Mouse (Mus musculus): Measurements from ENCODE around the gene Ceacam2. TPM values are rescaled to one million over a fixed set of nuclear protein-coding genes. Genes with fewer than 3 reads are reported as not detected.
"Not testable (repeated sequence)": the region's sequence is repeated elsewhere in the genome, so short reads cannot be mapped to it uniquely, and the experiment has no call there.

The Ceacam2 gene
- polyA plus RNA-seq (2015; fragmentation: Nextera tagmentation; extraction: Ambion mirVana), result 0.08 and 0.19 TPM in 2 replicates

DNA sequence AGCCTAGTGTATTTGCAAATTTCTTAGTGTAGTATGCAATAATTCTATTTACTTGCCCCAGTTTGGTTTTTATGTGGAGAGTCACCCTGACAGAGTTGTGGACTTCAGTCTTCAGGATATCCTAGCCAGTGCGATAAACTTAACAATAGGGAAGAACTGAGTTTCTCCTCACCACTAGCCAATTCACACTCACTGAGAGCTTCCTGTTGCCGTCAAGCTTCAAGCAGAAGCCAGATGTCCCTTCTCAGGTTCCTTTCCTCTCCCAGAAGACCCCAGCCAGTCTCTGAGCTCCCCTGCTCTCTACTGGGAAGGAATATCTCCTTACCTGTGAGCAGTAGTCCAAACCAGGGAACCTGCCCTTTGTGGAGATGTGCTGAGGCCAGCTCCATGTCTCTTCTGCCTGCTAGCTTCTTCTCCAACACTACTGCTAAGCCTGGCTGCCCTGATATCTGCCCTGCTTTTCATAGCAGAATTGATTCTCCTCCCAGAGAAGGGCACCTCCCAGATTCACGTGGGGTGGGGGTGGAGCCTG, at the start of gene Ceacam2:
Gene Ceacam2, minus strand, starts transcription at position 482 of the 532 bp plus-strand sequence.
- not testable (repeated sequence) for H3K9ac ChIP-seq (replicated peaks); ATAC-seq (ENCODE audit: low FRiP score); H3K4me1 ChIP-seq; H3K27me3 ChIP-seq (replicated peaks); H3K36me3 ChIP-seq; H3K4me2 ChIP-seq; H3K9me3 ChIP-seq (replicated peaks); H3K27ac ChIP-seq (replicated peaks); H3K4me3 ChIP-seq (replicated peaks)
- WGBS, result 80% methylated on average over 3 of the region's 3 CpGs

DNA sequence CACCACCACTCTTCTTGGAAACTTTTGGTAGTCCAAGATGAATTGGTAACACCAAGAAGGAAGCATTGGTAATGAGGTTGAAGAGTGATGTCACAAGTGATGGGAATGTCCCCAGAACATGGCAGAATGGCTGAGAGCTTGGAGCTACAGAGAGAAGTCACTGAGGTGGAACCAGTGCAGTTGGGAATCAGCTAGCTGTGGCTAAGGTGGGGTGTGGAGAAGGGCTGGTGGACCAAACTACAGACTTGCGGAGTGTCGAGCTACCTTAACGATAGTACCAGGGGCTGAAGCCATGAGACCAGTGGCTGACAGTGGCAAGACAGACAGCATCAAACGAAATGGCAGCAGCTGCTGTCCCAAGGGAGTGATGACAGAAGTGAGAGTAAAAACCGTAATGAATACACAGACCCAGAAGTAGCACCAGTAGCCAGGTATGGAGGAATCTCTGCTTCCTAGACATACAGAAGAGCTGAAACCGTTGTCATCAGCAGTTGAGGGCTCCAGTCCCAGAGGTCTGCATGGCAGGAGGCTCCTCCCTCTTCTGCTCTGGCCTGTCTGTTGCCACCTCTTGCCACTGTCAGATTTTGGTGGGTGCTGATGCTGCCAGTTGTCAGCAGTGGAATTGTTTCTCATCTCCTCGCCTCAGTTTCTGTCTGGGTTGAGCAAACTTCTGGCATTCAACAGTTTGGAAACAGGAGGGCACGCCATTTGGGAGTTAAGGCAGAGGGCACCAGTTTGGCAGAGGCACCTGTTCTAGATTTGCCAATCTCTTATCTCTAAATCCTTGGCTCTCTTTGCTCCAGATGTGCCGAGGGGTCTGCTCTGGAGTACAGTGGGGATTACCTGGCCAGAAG, 45.9 kb upstream of the Ceacam2 start:
- Histone ChIP-seq H3K9me3 (replicated peaks) (no peaks in the 10 kb centered on the region), H3K4me3 (replicated peaks) (no peak overlapping the region), H3K4me2 (no peak overlapping the region), H3K9ac (replicated peaks) (no peak overlapping the region), H3K27ac (replicated peaks) (no peak overlapping the region), H3K4me1 (no peaks in the 10 kb centered on the region), H3K27me3 (replicated peaks) (no peaks in the 10 kb centered on the region), H3K36me3 (no peaks in the 10 kb centered on the region)
- no peak for ATAC-seq (ENCODE audit: low FRiP score)
- 83% methylated on average over 9 of the region's 9 CpGs for WGBS

DNA sequence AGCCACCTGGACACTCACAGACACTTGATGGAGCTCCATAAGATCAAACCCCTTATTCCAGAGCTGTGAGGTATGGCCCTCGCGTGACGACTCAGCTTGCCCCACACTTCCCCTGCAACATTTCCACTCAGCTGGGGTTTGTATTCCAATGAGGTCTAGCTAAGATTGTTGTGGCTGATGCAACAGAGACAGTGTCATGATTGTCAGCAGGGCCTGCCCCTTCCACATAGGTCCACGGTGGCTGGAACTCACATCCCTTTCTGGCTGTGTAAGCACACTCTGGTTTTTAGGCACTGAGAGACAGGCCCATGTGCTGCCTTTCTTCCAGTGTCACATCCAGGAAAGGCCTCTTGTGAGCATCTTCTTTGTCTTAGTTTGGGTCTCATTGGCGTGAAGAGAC, 45.0 kb upstream of the Ceacam2 start:
- H3K4me1 ChIP-seq, result no peaks in the 10 kb centered on the region
- no peaks in the 10 kb centered on the region for H3K36me3 ChIP-seq
- no peaks in the 10 kb centered on the region for H3K9me3 ChIP-seq (replicated peaks)
- ATAC-seq (ENCODE audit: low FRiP score), result no peak
- H3K4me3 ChIP-seq (replicated peaks), result no peak overlapping the region
- no peaks in the 10 kb centered on the region for H3K27me3 ChIP-seq (replicated peaks)
- no peak overlapping the region for H3K27ac ChIP-seq (replicated peaks)
- H3K4me2 ChIP-seq, result no peak overlapping the region
- H3K9ac ChIP-seq (replicated peaks), result no peak overlapping the region
- 88% methylated on average over 5 of the region's 5 CpGs for WGBS

DNA sequence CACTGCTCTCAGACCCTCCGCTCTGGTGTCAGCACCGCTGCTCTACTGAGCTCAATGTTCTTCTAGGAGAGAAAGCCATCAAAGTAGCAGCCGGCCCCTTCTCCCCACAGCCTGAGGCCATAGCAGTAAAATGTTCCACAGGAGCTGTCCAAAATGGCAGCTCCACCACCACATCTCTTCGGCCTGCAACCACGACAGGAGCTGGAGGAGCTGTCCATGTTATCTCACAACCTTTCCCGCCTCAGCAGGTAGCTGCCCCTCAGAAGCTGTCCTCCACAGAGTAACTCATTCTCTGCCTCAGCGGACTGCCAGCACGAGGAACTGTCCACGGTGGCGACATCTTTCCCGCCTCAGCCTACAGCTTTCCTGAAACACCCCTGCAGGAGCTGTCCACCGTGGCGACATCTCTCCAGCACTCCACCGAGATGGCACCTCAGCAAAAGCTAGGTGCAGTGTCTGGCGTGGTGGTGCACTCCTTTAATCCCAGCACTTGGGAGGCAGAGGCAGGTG, 42.7 kb upstream of the Ceacam2 start:
- WGBS, result 89% methylated on average over 15 of the region's 15 CpGs
- Histone ChIP-seq H3K4me2 (no peak overlapping the region), H3K27me3 (replicated peaks) (no peaks in the 10 kb centered on the region), H3K4me3 (replicated peaks) (no peak overlapping the region), H3K9ac (replicated peaks) (no peak overlapping the region), H3K4me1 (no peaks in the 10 kb centered on the region), H3K27ac (replicated peaks) (no peak overlapping the region), H3K9me3 (replicated peaks) (no peaks in the 10 kb centered on the region), H3K36me3 (no peaks in the 10 kb centered on the region)
- ATAC-seq (ENCODE audit: low FRiP score), result no peak

DNA sequence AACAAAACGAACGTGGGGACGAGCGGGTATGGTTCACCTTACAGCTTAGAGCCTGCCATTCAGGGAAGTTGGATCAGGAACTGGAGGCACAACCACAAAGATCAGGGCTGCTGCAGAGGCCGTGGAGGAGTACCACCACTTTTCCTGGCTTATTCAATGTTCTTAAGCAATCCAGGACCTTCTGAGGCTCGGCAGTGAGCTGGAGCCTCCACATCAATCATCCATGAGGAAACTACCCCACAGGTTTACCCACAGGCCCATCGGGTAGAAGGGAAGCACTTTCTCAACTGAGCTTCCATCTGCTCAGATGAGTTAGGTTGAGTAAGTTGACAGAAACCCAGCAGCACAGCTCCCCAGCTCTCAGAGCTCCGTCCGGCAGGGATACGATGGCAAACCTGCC, 39.8 kb upstream of the Ceacam2 start:
- Histone ChIP-seq H3K27ac (replicated peaks) (no peak overlapping the region), H3K9me3 (replicated peaks) (no peaks in the 10 kb centered on the region), H3K4me1 (no peaks in the 10 kb centered on the region), H3K9ac (replicated peaks) (no peak overlapping the region), H3K4me3 (replicated peaks) (no peak overlapping the region), H3K27me3 (replicated peaks) (no peaks in the 10 kb centered on the region), H3K36me3 (no peaks in the 10 kb centered on the region), H3K4me2 (no peak overlapping the region)
- ATAC-seq (ENCODE audit: low FRiP score), result no peak
- WGBS, result 89% methylated on average over 10 of the region's 10 CpGs

DNA sequence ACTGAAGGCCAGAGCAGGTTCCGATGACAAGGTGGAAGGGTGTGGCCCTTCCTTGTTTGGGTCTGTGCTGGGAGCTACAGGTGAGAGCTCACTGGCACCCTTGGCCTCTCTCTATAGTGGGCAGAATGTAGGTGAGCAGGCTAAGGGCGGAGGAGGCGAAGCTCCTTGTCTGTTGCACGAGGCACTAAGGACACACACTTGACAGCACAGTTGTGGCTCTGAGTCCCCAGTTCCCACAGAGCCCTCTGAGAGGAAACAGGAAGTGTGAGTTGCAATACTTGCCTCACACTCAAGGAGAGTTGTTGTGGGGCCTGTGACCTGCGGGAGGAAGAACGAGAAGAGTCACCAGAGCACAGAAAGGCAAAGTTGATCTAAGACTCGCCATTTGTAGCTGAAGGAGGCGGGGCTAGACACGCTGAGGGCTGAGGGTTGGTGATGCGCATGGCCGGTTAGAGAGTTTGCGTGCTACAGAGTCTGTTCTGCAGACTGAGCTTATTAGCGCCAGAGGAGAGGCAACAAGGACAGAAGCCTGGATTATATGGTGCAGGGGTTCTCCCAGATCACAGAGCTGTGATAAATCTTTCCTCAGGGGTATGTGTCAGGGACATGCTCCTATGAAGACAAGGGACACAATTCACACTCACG, 37.3 kb upstream of the Ceacam2 start:
- not testable (repeated sequence) for H3K9ac ChIP-seq (replicated peaks); H3K36me3 ChIP-seq; H3K9me3 ChIP-seq (replicated peaks); H3K27me3 ChIP-seq (replicated peaks); H3K4me3 ChIP-seq (replicated peaks); H3K27ac ChIP-seq (replicated peaks); ATAC-seq (ENCODE audit: low FRiP score); H3K4me2 ChIP-seq; H3K4me1 ChIP-seq
- WGBS, result 82% methylated on average over 12 of the region's 14 CpGs

DNA sequence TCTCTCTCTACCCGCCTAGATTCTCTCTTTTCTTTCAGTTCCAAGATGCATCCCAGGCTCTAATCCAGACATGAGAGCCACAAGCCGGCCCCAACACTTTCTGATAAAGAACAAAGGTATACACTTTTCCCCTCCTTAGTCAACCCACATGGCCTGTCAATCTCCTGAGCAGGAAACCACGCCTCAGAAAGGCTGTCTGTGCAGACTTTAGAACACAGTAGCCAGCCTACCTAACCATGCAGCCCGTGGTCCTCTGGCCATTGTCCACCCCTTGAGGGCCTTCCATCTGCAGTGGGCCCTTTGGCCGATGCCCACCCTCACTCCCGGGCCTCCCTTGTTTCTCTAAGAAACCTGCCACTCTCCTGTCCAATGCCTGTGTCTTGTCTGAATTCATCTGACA, 36.7 kb upstream of the Ceacam2 start:
- not testable (repeated sequence) for H3K4me1 ChIP-seq; H3K36me3 ChIP-seq; H3K9me3 ChIP-seq (replicated peaks); ATAC-seq (ENCODE audit: low FRiP score); H3K27ac ChIP-seq (replicated peaks); H3K4me2 ChIP-seq; H3K9ac ChIP-seq (replicated peaks); H3K27me3 ChIP-seq (replicated peaks); H3K4me3 ChIP-seq (replicated peaks)
- WGBS, result 58% methylated on average over 6 of the region's 6 CpGs

DNA sequence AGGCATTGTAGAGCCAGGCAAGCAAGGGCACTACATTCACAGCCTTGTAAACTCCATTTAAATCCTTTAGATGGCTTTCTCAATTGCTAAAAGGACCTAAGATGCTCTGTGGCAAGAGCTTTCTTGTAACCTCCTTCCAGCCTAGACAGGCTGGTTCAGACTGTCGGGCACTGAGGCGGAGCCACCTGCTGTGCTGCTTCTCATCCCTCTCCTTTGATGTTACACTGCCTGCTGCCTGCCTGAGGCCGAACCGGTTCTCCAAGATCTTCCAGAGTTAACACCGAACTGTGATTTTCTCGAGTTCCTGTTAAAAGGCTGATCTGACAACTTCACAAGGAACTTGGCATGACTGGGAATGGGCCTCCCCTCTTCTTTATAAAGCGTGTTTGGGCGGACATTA, 36.2 kb upstream of the Ceacam2 start:
- no peaks in the 10 kb centered on the region for H3K27me3 ChIP-seq (replicated peaks)
- 15% methylated on average over 8 of the region's 8 CpGs for WGBS
- no peaks in the 10 kb centered on the region for H3K4me1 ChIP-seq
- H3K36me3 ChIP-seq, result no peaks in the 10 kb centered on the region
- no peak overlapping the region for H3K27ac ChIP-seq (replicated peaks)
- H3K4me2 ChIP-seq, result no peak overlapping the region
- H3K9me3 ChIP-seq (replicated peaks), result no peaks in the 10 kb centered on the region
- no peak overlapping the region for H3K9ac ChIP-seq (replicated peaks)
- no peak for ATAC-seq (ENCODE audit: low FRiP score)
- no peak overlapping the region for H3K4me3 ChIP-seq (replicated peaks)

DNA sequence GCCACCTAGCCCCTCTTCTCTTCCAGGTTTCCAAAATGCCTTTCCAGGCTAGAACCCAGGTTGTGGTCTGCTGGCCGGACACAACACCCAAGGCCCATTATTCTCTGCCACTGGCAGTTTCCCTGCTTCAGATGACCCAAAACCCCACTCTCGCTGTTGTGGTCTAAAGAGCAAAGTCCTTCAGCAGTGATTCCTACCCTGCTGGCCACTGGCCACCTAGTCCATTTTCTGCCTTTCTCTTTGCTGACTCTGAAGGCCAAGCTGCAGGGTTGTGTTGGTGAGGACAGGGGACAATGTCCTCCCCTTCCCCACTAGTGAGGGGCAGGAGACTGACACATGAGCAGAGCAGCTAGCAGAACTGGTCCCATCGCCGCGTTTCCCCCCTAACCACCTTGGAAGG, 35.4 kb upstream of the Ceacam2 start:
- no peak overlapping the region for H3K4me2 ChIP-seq
- H3K4me3 ChIP-seq (replicated peaks), result no peak overlapping the region
- H3K9me3 ChIP-seq (replicated peaks), result no peaks in the 10 kb centered on the region
- 89% methylated on average over 5 of the region's 5 CpGs for WGBS
- no peaks in the 10 kb centered on the region for H3K27me3 ChIP-seq (replicated peaks)
- no peak overlapping the region for H3K27ac ChIP-seq (replicated peaks)
- no peaks in the 10 kb centered on the region for H3K4me1 ChIP-seq
- ATAC-seq (ENCODE audit: low FRiP score), result no peak
- H3K36me3 ChIP-seq, result no peaks in the 10 kb centered on the region
- no peak overlapping the region for H3K9ac ChIP-seq (replicated peaks)

DNA sequence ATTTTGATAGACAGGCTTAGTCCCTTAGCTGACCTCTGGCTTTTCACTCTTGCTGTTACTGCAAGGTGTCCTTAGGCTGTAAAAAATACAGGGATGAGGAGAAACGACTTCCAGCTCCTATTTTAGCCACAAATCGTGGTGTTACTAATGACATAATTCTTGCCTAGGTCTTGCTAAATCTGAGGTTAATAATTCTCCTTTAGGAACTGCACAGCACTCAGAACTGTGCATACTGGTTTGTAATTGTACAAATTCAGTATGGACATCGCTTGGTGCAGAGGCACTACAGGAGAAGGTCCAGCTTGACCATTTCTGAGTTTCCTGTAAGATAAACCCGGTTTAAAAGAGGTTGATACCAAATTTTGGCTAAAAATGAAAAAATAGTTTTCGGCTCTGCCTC, 34.1 kb upstream of the Ceacam2 start:
- H3K4me1 ChIP-seq; ATAC-seq (ENCODE audit: low FRiP score); H3K27me3 ChIP-seq (replicated peaks); H3K4me2 ChIP-seq; H3K9me3 ChIP-seq (replicated peaks); H3K4me3 ChIP-seq (replicated peaks); H3K27ac ChIP-seq (replicated peaks); H3K9ac ChIP-seq (replicated peaks); H3K36me3 ChIP-seq: not testable (repeated sequence)
- 79% methylated on average over 5 of the region's 5 CpGs for WGBS

DNA sequence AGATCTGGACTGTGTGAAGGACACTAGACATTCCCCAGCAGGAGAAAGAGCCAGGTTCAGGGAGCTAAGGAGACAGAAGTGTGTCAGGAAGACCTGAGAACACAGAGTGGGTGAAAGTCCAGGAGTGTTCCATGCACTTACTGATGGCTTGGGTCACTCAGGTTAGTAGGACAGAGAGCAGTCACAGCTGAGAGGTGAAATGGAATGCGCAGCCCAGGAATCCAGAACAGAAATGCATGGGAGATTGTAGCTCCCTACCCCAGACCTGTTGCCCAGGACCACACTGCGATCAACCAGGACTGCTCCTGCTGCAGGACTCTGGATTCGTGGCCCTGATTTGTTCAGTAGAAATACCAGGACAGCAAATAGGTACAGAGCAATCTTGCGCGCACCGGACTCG, 29.1 kb upstream of the Ceacam2 start:
- H3K36me3 ChIP-seq, result no peaks in the 10 kb centered on the region

DNA sequence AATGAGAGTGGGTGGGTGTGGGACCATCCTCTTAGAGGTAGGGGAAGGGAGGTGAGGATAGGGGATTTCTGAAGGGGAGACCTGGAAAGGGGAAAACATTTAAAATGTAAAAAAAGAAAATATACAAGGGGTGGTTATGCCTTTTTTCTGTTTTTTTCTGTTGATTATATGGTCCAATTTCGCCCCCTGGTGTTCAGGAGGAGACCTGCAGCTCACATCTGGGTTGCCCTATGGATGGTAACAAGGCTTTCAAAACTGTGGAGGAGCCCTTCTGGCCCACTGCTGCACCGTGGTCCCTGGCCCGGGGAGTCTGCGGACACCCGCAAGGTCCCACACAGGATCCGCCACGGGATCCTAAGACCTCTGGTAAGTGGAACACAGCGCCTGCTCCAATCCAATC, 1.8 kb upstream of the Ceacam2 start:
- H3K27ac ChIP-seq (replicated peaks); H3K9ac ChIP-seq (replicated peaks); ATAC-seq (ENCODE audit: low FRiP score); H3K4me3 ChIP-seq (replicated peaks); H3K4me1 ChIP-seq; H3K36me3 ChIP-seq; H3K9me3 ChIP-seq (replicated peaks); H3K27me3 ChIP-seq (replicated peaks); H3K4me2 ChIP-seq: not testable (repeated sequence)
- 67% methylated on average over 8 of the region's 8 CpGs for WGBS

More for the DNA sequence above, 29.1 kb upstream of the Ceacam2 start:
- no peak overlapping the region for H3K4me2 ChIP-seq
- no peaks in the 10 kb centered on the region for H3K4me1 ChIP-seq
- H3K4me3 ChIP-seq (replicated peaks), result no peak overlapping the region
- H3K9ac ChIP-seq (replicated peaks), result no peak overlapping the region
- H3K27ac ChIP-seq (replicated peaks), result no peak overlapping the region
- H3K9me3 ChIP-seq (replicated peaks), result no peaks in the 10 kb centered on the region
- ATAC-seq (ENCODE audit: low FRiP score), result no peak
- no peaks in the 10 kb centered on the region for H3K27me3 ChIP-seq (replicated peaks)
- 97% methylated on average over 7 of the region's 7 CpGs for whole genome bisulfite sequencing
